Mouse (Mus musculus) kidney, embryonic 15.5 days (tissue): ENCODE measurements around the gene 1700061G19Rik. TPM values are rescaled to one million over a fixed set of nuclear protein-coding genes. Genes with fewer than 3 reads are reported as not detected.

Experiments used
- ATAC-seq: fragments of 200-750 bp; cut with Nextera tagmentation; replicated peaks from 2 replicates; pipeline ENCODE4 v1.8.0; 2017; ENCODE audit warnings: moderate TSS enrichment; ENCODE audit not compliant: low FRiP score
- H3K27ac ChIP-seq: fragments of 300-500 bp; sonication (generic); 2 replicates; pipeline ENCODE4 v1.5.1; 2015; ENCODE audit warnings: mild to moderate bottlenecking, inconsistent platforms
- H3K27me3 ChIP-seq: fragments of 300-500 bp; sonication (generic); 2 replicates; pipeline ENCODE4 v1.6.1; 2015; ENCODE audit warnings: inconsistent platforms
- H3K36me3 ChIP-seq: fragments of 300-500 bp; sonication (generic); 2 replicates; pipeline ENCODE4 v1.6.1; 2015; ENCODE audit warnings: inconsistent platforms
- H3K4me1 ChIP-seq: fragments of 300-500 bp; sonication (generic); 2 replicates; pipeline ENCODE4 v1.6.1; 2015; ENCODE audit warnings: inconsistent platforms
- H3K4me2 ChIP-seq: fragments of 300-500 bp; sonication (generic); 2 replicates; pipeline ENCODE4 v1.6.1; 2015; ENCODE audit warnings: moderate library complexity, mild to moderate bottlenecking, inconsistent platforms
- H3K4me3 ChIP-seq: fragments of 300-500 bp; sonication (generic); replicated peaks from 2 replicates; pipeline ENCODE4 v1.5.1; 2015; ENCODE audit warnings: mild to moderate bottlenecking, inconsistent platforms
- H3K9ac ChIP-seq: fragments of 300-500 bp; sonication (generic); 2 replicates; pipeline ENCODE4 v1.6.1; 2015; ENCODE audit warnings: mild to moderate bottlenecking, inconsistent platforms
- H3K9me3 ChIP-seq: fragments of 300-500 bp; sonication (generic); replicated peaks from 2 replicates; pipeline ENCODE4 v1.6.1; 2016; ENCODE audit warnings: inconsistent platforms
- WGBS: fragments of 180-500 bp; shearing (Covaris S2); methylation state at CpG from one replicate; pipeline ENCODE4 v1.1.7; 2015; ENCODE audit warnings: mixed read lengths; 5-methylcytosine and 5-hydroxymethylcytosine counted together
- polyA plus RNA-seq: library from polyadenylated mRNA; unstranded; fragments of >200 nt; fragmentation: Nextera tagmentation; extraction: Ambion mirVana; gene quantifications from 2 replicates; pipeline ENCODE4 v1.2.1, GENCODE M21; 2015

Gene 1700061G19Rik
- polyA plus RNA-seq, 1 experiment from 2014 or later = 0.27 TPM

GRCm38 (mm10) chr17:56843678-56844077 is 31.6 kb upstream of the 1700061G19Rik start:
- Histone ChIP-seq H3K4me3 (no peak overlapping the region), H3K9me3 (no peaks in the 10 kb centered on the region), H3K27me3 (no peaks in the 10 kb centered on the region), H3K27ac (no peak overlapping the region), H3K9ac (no peak overlapping the region), H3K4me2 (no peak overlapping the region), H3K36me3 (no peaks in the 10 kb centered on the region), H3K4me1 (0 out of 2 replicates have a peak, but pooled peaks cover 3% of the 10 kb centered on the region)
- no peak for ATAC-seq
- WGBS = 74% methylated on average over 5 of the region's 5 CpGs

- Histone ChIP-seq H3K36me3 (no peaks in the 10 kb centered on the region), H3K27ac (no peak overlapping the region)
- ATAC-seq = no peak
Observed at GRCm38 (mm10) chr17:56848785-56849184, 26.5 kb upstream of the 1700061G19Rik start.

GRCm38 (mm10) chr17:56849710-56850109 is 25.6 kb upstream of the 1700061G19Rik start:
- no peak for ATAC-seq
- H3K27me3 ChIP-seq = no peaks in the 10 kb centered on the region

More at GRCm38 (mm10) chr17:56848785-56849184, 26.5 kb upstream of the 1700061G19Rik start:
- Histone ChIP-seq H3K9me3 (no peaks in the 10 kb centered on the region), H3K27me3 (no peaks in the 10 kb centered on the region), H3K9ac (no peak overlapping the region), H3K4me2 (no peak overlapping the region), H3K4me1 (0 out of 2 replicates have a peak, but pooled peaks cover 6% of the 10 kb centered on the region), H3K4me3 (no peak overlapping the region)
- 84% methylated on average over 5 of the region's 5 CpGs for WGBS

GRCm38 (mm10) chr17:56851167-56851566 is 24.1 kb upstream of the 1700061G19Rik start:
- Histone ChIP-seq H3K9ac (no peak overlapping the region), H3K36me3 (no peaks in the 10 kb centered on the region), H3K27ac (no peak overlapping the region), H3K4me1 (0 out of 2 replicates have a peak, but pooled peaks cover 4% of the 10 kb centered on the region), H3K4me3 (no peak overlapping the region), H3K27me3 (no peaks in the 10 kb centered on the region), H3K9me3 (no peaks in the 10 kb centered on the region), H3K4me2 (no peak overlapping the region)
- 71% methylated on average over 3 of the region's 3 CpGs for WGBS
- ATAC-seq = no peak

More at GRCm38 (mm10) chr17:56849710-56850109, 25.6 kb upstream of the 1700061G19Rik start:
- no peak overlapping the region for H3K27ac ChIP-seq
- H3K4me1 ChIP-seq = 0 out of 2 replicates have a peak, but pooled peaks cover 6% of the 10 kb centered on the region
- no peaks in the 10 kb centered on the region for H3K9me3 ChIP-seq
- WGBS = 84% methylated on average over 13 of the region's 13 CpGs
- H3K4me2 ChIP-seq = no peak overlapping the region
- no peak overlapping the region for H3K9ac ChIP-seq
- H3K4me3 ChIP-seq = no peak overlapping the region
- H3K36me3 ChIP-seq = no peaks in the 10 kb centered on the region

- no peak for ATAC-seq
- H3K4me1 ChIP-seq = 0 out of 2 replicates have a peak, but pooled peaks cover 2% of the 10 kb centered on the region
- WGBS = 80% methylated on average over 3 of the region's 3 CpGs
Observed at GRCm38 (mm10) chr17:56855421-56855820, 19.9 kb upstream of the 1700061G19Rik start.

GRCm38 (mm10) chr17:56858216-56858615 is 17.1 kb upstream of the 1700061G19Rik start:
- Histone ChIP-seq H3K27ac (no peak overlapping the region), H3K9ac (no peak overlapping the region), H3K4me2 (no peak overlapping the region), H3K4me3 (no peak overlapping the region), H3K36me3 (no peaks in the 10 kb centered on the region), H3K9me3 (no peaks in the 10 kb centered on the region), H3K4me1 (no peaks in the 10 kb centered on the region), H3K27me3 (no peaks in the 10 kb centered on the region)
- ATAC-seq = no peak
- WGBS = 55% methylated on average over 4 of the region's 4 CpGs

More at GRCm38 (mm10) chr17:56855421-56855820, 19.9 kb upstream of the 1700061G19Rik start:
- H3K9me3 ChIP-seq = no peaks in the 10 kb centered on the region
- no peak overlapping the region for H3K27ac ChIP-seq
- H3K4me2 ChIP-seq = no peak overlapping the region
- no peak overlapping the region for H3K4me3 ChIP-seq
- no peak overlapping the region for H3K9ac ChIP-seq
- no peaks in the 10 kb centered on the region for H3K36me3 ChIP-seq
- no peaks in the 10 kb centered on the region for H3K27me3 ChIP-seq

- Histone ChIP-seq H3K4me1 (no peaks in the 10 kb centered on the region), H3K27me3 (no peaks in the 10 kb centered on the region), H3K4me2 (no peak overlapping the region), H3K27ac (no peak overlapping the region), H3K36me3 (no peaks in the 10 kb centered on the region), H3K9ac (no peak overlapping the region), H3K9me3 (no peaks in the 10 kb centered on the region), H3K4me3 (no peak overlapping the region)
- 52% methylated on average over 7 of the region's 7 CpGs for WGBS
- ATAC-seq = no peak
Observed at GRCm38 (mm10) chr17:56858922-56859321, 16.4 kb upstream of the 1700061G19Rik start.

- Histone ChIP-seq H3K9me3 (no peaks in the 10 kb centered on the region), H3K4me1 (no peaks in the 10 kb centered on the region), H3K27me3 (no peaks in the 10 kb centered on the region), H3K36me3 (no peaks in the 10 kb centered on the region), H3K4me3 (no peak overlapping the region), H3K9ac (no peak overlapping the region), H3K4me2 (no peak overlapping the region), H3K27ac (no peak overlapping the region)
- no peak for ATAC-seq
- 48% methylated on average over 3 of the region's 3 CpGs for WGBS
Observed at GRCm38 (mm10) chr17:56861197-56861596, 14.1 kb upstream of the 1700061G19Rik start.

GRCm38 (mm10) chr17:56866071-56866470 is 9.2 kb upstream of the 1700061G19Rik start:
- Histone ChIP-seq H3K27ac (no peak overlapping the region), H3K27me3 (no peaks in the 10 kb centered on the region), H3K36me3 (no peaks in the 10 kb centered on the region), H3K4me3 (no peak overlapping the region), H3K4me1 (no peaks in the 10 kb centered on the region), H3K4me2 (no peak overlapping the region), H3K9ac (no peak overlapping the region), H3K9me3 (peaks cover 7% of the 10 kb centered on the region; the same call in 1 of the 2 replicates)
- no peak for ATAC-seq
- 80% methylated on average over 7 of the region's 7 CpGs for WGBS

- Histone ChIP-seq H3K27ac (no peak overlapping the region), H3K9me3 (peaks cover 7% of the 10 kb centered on the region; the same call in 1 of the 2 replicates), H3K27me3 (no peaks in the 10 kb centered on the region), H3K4me1 (no peaks in the 10 kb centered on the region), H3K4me3 (no peak overlapping the region), H3K36me3 (no peaks in the 10 kb centered on the region), H3K9ac (no peak overlapping the region), H3K4me2 (no peak overlapping the region)
- WGBS = 59% methylated on average over 9 of the region's 9 CpGs
- no peak for ATAC-seq
Observed at GRCm38 (mm10) chr17:56869481-56869977, 5.7 kb upstream of the 1700061G19Rik start.

GRCm38 (mm10) chr17:56870287-56870953 is 4.9 kb upstream of the 1700061G19Rik start:
- Histone ChIP-seq H3K36me3 (no peaks in the 10 kb centered on the region), H3K27me3 (no peaks in the 10 kb centered on the region), H3K4me3 (no peak overlapping the region), H3K4me1 (no peaks in the 10 kb centered on the region), H3K4me2 (no peak overlapping the region), H3K27ac (no peak overlapping the region), H3K9ac (no peak overlapping the region), H3K9me3 (peaks cover 7% of the 10 kb centered on the region; the same call in 1 of the 2 replicates)
- ATAC-seq = no peak
- WGBS = 70% methylated on average over 15 of the region's 15 CpGs

- Histone ChIP-seq H3K9me3 (peaks cover 5% of the 10 kb centered on the region; the same call in 1 of the 2 replicates), H3K4me2 (no peak overlapping the region), H3K9ac (no peak overlapping the region), H3K4me1 (no peaks in the 10 kb centered on the region), H3K27me3 (no peaks in the 10 kb centered on the region), H3K27ac (no peak overlapping the region), H3K36me3 (no peaks in the 10 kb centered on the region), H3K4me3 (no peak overlapping the region)
- no peak for ATAC-seq
- 52% methylated on average over 8 of the region's 8 CpGs for WGBS
Observed at GRCm38 (mm10) chr17:56871767-56872166, 3.5 kb upstream of the 1700061G19Rik start.
